Mouse (Mus musculus) heart, adult 18-20 months (tissue): ENCODE data around the gene Zcchc24. TPM values are rescaled to one million over a fixed set of nuclear protein-coding genes. Genes with fewer than 3 reads are reported as not detected.

Experiments
- DNase-seq, 2 experiments: peaks; one replicate each; pipeline ENCODE4 v3.0.0; 2021 to 2022; ENCODE audit warnings: mixed read lengths in 1 of 2
- total RNA-seq, 2 experiments: library from RNA; stranded (reverse); gene quantifications; 2 replicates each; pipeline ENCODE4 v1.2.3; 2021

Gene Zcchc24
- total RNA-seq, 2 experiments from 2014 or later = 33.9 to 34.9 TPM

GRCm38 (mm10) chr14:25747996-25748756 is 20.7 kb downstream of the Zcchc24 start:
- no peak for DNase-seq

GRCm38 (mm10) chr14:25746971-25747945 is 21.6 kb downstream of the Zcchc24 start:
- peak; percentile 64 to 81 for DNase-seq

- no peak for DNase-seq
These were observed 22.5 kb downstream of the Zcchc24 start for GRCm38 (mm10) chr14:25746371-25746770.

GRCm38 (mm10) chr14:25745365-25746184 is 23.3 kb downstream of the Zcchc24 start:
- no peak for DNase-seq

GRCm38 (mm10) chr14:25742943-25743342 is 25.9 kb downstream of the Zcchc24 start:
- no peak for DNase-seq

GRCm38 (mm10) chr14:25741840-25742367 is 26.9 kb downstream of the Zcchc24 start:
- no peak for DNase-seq

- DNase-seq = no peak
These were observed 27.6 kb downstream of the Zcchc24 start for GRCm38 (mm10) chr14:25741211-25741610.

- no peak for DNase-seq
These were observed 28.8 kb downstream of the Zcchc24 start for GRCm38 (mm10) chr14:25739957-25740565.

- DNase-seq = peak; percentile 73 to 84
These were observed 30.2 kb downstream of the Zcchc24 start for GRCm38 (mm10) chr14:25738591-25739001.

- DNase-seq = peak; percentile 87 to 94
These were observed 32.2 kb downstream of the Zcchc24 start for GRCm38 (mm10) chr14:25736589-25736988.

GRCm38 (mm10) chr14:25736140-25736539 is 32.7 kb downstream of the Zcchc24 start:
- DNase-seq = no peak

- DNase-seq = peak; percentile 66 to 82
These were observed 33.8 kb downstream of the Zcchc24 start for GRCm38 (mm10) chr14:25734736-25735716.

GRCm38 (mm10) chr14:25727149-25727510 is 41.7 kb downstream of the Zcchc24 start:
- no peak for DNase-seq

GRCm38 (mm10) chr14:25726226-25727148 is 42.4 kb downstream of the Zcchc24 start:
- peak in 1 of 2 experiments; percentile 84 for DNase-seq

- no peak for DNase-seq
These were observed 43.1 kb downstream of the Zcchc24 start for GRCm38 (mm10) chr14:25725690-25726089.

GRCm38 (mm10) chr14:25725032-25725497 is 43.8 kb downstream of the Zcchc24 start:
- peak in 1 of 2 experiments; percentile 61 for DNase-seq

GRCm38 (mm10) chr14:25720962-25721707 is 47.7 kb downstream of the Zcchc24 start:
- no peak for DNase-seq

GRCm38 (mm10) chr14:25719371-25719770 is 49.5 kb downstream of the Zcchc24 start:
- no peak for DNase-seq
